ENCODE assay signal across 8 mouse cellular contexts in the genomic region with DNA sequence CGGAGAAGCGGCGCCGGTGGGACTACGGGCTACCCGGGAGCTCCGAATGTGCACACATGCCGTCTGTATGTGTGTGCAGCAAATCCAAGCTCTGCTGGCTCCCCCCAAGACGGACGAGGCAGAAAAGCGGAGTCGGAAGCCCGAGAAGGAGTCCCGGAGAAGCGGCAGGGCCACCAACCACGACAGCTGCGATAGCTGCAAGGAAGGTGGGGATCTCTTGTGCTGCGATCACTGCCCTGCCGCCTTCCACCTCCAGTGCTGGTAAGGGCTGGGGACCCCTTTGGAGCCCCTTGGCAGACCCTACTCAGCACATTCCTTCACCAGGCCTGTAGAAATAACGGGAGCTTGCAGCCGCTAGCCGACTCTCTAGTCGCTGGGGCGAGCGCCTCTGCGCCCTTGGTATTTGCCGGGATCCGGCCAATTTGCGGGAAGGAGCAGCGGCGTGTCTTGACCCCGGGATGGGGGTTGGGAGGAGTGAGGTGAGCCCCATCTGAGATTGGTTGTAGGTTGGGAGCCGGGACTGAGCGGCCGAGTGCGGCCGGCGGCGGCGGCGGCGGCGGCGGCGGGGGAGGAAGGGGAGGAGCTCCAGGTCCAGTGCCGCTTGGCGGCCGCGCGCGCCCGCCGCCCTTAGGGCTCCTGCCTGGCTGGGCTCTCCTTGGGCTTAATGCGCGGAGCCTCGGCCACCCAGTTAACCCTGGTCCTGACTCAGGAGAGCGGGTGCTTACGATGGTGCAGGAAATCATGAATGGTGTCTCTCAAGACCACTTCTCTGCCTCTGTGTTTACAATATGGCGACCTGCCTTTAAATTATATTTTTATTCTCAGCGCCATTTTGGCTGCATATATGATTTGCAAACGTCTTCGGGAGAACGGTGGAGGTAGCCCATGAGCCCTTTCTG. TPM values are rescaled to one million over a fixed set of nuclear protein-coding genes. Genes with fewer than 3 reads are reported as not detected.
DNase-seq lines count a peak whose midpoint lies in the region; ATAC-seq and TF ChIP-seq lines count a peak whose summit lies in the region.

No protein-coding gene starts in this region.

- DNase-seq in forebrain, embryonic 11.5 days (ENCODE audit: low spot score), result peak; percentile 87
- peak; percentile 44 for DNase-seq in heart, postnatal 25 days (ENCODE audit: low spot score)
- peak; percentile 60 for DNase-seq in layer of hippocampus, adult 11-12 months (ENCODE audit: low spot score)
- peak; percentile 78 for DNase-seq in lung, embryonic 14.5 days
- DNase-seq in ovary, postnatal 36 days (ENCODE audit: low spot score), result peak; percentile 76
- DNase-seq in thymus, postnatal 14 days, result peak; percentile 73

- peaks cover 2% of the 10 kb centered on the region; the same call in 1 of the 2 replicates for H3K27me3 ChIP-seq in E14TG2a.4 (ENCODE audit: insufficient read depth, low read length)
- H3K27me3 ChIP-seq in forebrain, embryonic 11.5 days (ENCODE audit: control insufficient read depth, insufficient read depth, low read length), result no peaks in the 10 kb centered on the region
- H3K27me3 ChIP-seq in lung, embryonic 14.5 days (ENCODE audit: insufficient read depth, low read length), result no peaks in the 10 kb centered on the region

- H3K4me1 ChIP-seq in E14TG2a.4 (replicated peaks; ENCODE audit: low read depth, low read length), result peaks cover 56% of the 10 kb centered on the region
- H3K4me1 ChIP-seq in brown adipose tissue, adult 24 weeks (ENCODE audit: control insufficient read depth, insufficient read depth, insufficient read length, low read length), result no peaks in the 10 kb centered on the region; the same call in 1 of the 2 replicates
- H3K4me1 ChIP-seq in forebrain, embryonic 11.5 days (replicated peaks; ENCODE audit: control insufficient read depth, insufficient read depth, low read length), result peaks cover 7% of the 10 kb centered on the region; the same call in 1 of the 2 replicates
- no peaks in the 10 kb centered on the region for H3K4me1 ChIP-seq in lung, embryonic 14.5 days (ENCODE audit: insufficient read depth)

- H3K9me3 ChIP-seq in E14TG2a.4 (ENCODE audit: low read length), result no peaks in the 10 kb centered on the region
- H3K9me3 ChIP-seq in forebrain, embryonic 11.5 days (ENCODE audit: control insufficient read depth, low read length), result no peaks in the 10 kb centered on the region
- no peaks in the 10 kb centered on the region for H3K9me3 ChIP-seq in lung, embryonic 14.5 days (ENCODE audit: low read depth, low read length)

- peak overlapping the region; percentile 85 for H3K27ac ChIP-seq in brown adipose tissue, adult 24 weeks (replicated peaks; ENCODE audit: low read depth, low read length)
- H3K27ac ChIP-seq in forebrain, embryonic 11.5 days (ENCODE audit: low read depth, low read length), result peak overlapping the region; percentile 93
- H3K27ac ChIP-seq in lung, embryonic 14.5 days (ENCODE audit: low read depth), result peak overlapping the region; percentile 98

- no peak for TF ChIP-seq CTCF in E14TG2a.4 (conservative IDR thresholded peaks at IDR 0.05; ENCODE audit: low read length)
- TF ChIP-seq CTCF in lung, embryonic 14.5 days (IDR thresholded peaks at IDR 0.05; ENCODE audit: low read depth), result no peak

- peak overlapping the region; percentile 97 for H3K4me3 ChIP-seq in E14TG2a.4 (replicated peaks; ENCODE audit: low read length)
- H3K4me3 ChIP-seq in brown adipose tissue, adult 24 weeks (ENCODE audit: insufficient read depth, low read depth, low read length), result peak overlapping the region; percentile 99
- H3K4me3 ChIP-seq in forebrain, embryonic 11.5 days (ENCODE audit: low read depth, low read length), result peak overlapping the region; percentile 70
- H3K4me3 ChIP-seq in lung, embryonic 14.5 days (ENCODE audit: low read depth, low read length), result peak overlapping the region; percentile 98

- intact Hi-C loops in heart, postnatal 25 days (cut with DNase I), result no loop called here

- H3K9ac ChIP-seq in forebrain, embryonic 11.5 days (ENCODE audit: low read length), result peak overlapping the region; percentile 90
- peak overlapping the region; percentile 96 for H3K9ac ChIP-seq in lung, embryonic 14.5 days

- ATAC-seq in forebrain, embryonic 11.5 days (replicated peaks; ENCODE audit: low FRiP score), result no peak
- peak; percentile 4 for ATAC-seq in lung, embryonic 14.5 days (ENCODE audit: insufficient read depth)

- peaks cover 35% of the 10 kb centered on the region for H3K36me3 ChIP-seq in E14TG2a.4 (ENCODE audit: insufficient read depth, low read length)
- peaks cover 4% of the 10 kb centered on the region; the same call in 1 of the 2 replicates for H3K36me3 ChIP-seq in forebrain, embryonic 11.5 days (ENCODE audit: control insufficient read depth, insufficient read depth, low read length)
- peaks cover 27% of the 10 kb centered on the region for H3K36me3 ChIP-seq in lung, embryonic 14.5 days (ENCODE audit: insufficient read depth)

- peak overlapping the region; percentile 77 for H3K4me2 ChIP-seq in forebrain, embryonic 11.5 days (ENCODE audit: low read depth, low read length, severe bottlenecking)
- H3K4me2 ChIP-seq in lung, embryonic 14.5 days, result peak overlapping the region; percentile 80

- WGBS in forebrain, embryonic 11.5 days, result under 1% methylated on average over 53 of the region's 63 CpGs
- under 1% methylated on average over 57 of the region's 63 CpGs for WGBS in lung, embryonic 14.5 days

RNA-seq across cellular contexts. Expression of a gene that starts 1.6 kb away (rescaled TPM):
- polyA plus RNA-seq in brown adipose tissue, adult 24 weeks (2012; ENCODE audit: insufficient read depth, insufficient read length, missing spikeins), result 9.6 and 13.3 TPM in 2 replicates
- 29.6 and 30.5 TPM in 2 replicates for polyA plus RNA-seq in forebrain, embryonic 11.5 days (2014; fragmentation: Nextera tagmentation; extraction: Ambion mirVana)
- 10 to 100 TPM; 23.7 to 28.6 TPM for total RNA-seq in heart, postnatal 25 days (2021)
- polyA plus RNA-seq in lung, embryonic 14.5 days (2014; fragmentation: Nextera tagmentation; extraction: Ambion mirVana), result 15.9 and 20.6 TPM in 2 replicates

RNA-seq across cellular contexts. Expression of a gene that starts 47.9 kb away (rescaled TPM):
- 3.0 and 3.4 TPM in 2 replicates for polyA plus RNA-seq in brown adipose tissue, adult 24 weeks (2012; ENCODE audit: insufficient read depth, insufficient read length, missing spikeins)
- polyA plus RNA-seq in forebrain, embryonic 11.5 days (2014; fragmentation: Nextera tagmentation; extraction: Ambion mirVana), result 18.8 and 22.1 TPM in 2 replicates
- 1 to 10 TPM; 3.2 to 4.4 TPM for total RNA-seq in heart, postnatal 25 days (2021)
- polyA plus RNA-seq in lung, embryonic 14.5 days (2014; fragmentation: Nextera tagmentation; extraction: Ambion mirVana), result 17.7 and 22.7 TPM in 2 replicates

RNA-seq across cellular contexts. Expression of a gene that starts 53.5 kb away (rescaled TPM):
- 74.4 and 110 TPM in 2 replicates for polyA plus RNA-seq in brown adipose tissue, adult 24 weeks (2012; ENCODE audit: insufficient read depth, insufficient read length, missing spikeins)
- polyA plus RNA-seq in forebrain, embryonic 11.5 days (2014; fragmentation: Nextera tagmentation; extraction: Ambion mirVana), result 71.2 and 74.2 TPM in 2 replicates
- total RNA-seq in heart, postnatal 25 days (2021), result 10 to 100 TPM; 59.3 to 61.2 TPM
- polyA plus RNA-seq in lung, embryonic 14.5 days (2014; fragmentation: Nextera tagmentation; extraction: Ambion mirVana), result 51.4 and 57.4 TPM in 2 replicates

RNA-seq across cellular contexts. Expression of a gene that starts 53.6 kb away (rescaled TPM):
- 0.44 TPM in 1 of 2 replicates, not detected in the other for polyA plus RNA-seq in brown adipose tissue, adult 24 weeks (2012; ENCODE audit: insufficient read depth, insufficient read length, missing spikeins)
- polyA plus RNA-seq in forebrain, embryonic 11.5 days (2014; fragmentation: Nextera tagmentation; extraction: Ambion mirVana), result 14.3 and 16.7 TPM in 2 replicates
- total RNA-seq in heart, postnatal 25 days (2021), result under 1 TPM; 0.21 to 0.22 TPM
- 0.05 and 0.22 TPM in 2 replicates for polyA plus RNA-seq in lung, embryonic 14.5 days (2014; fragmentation: Nextera tagmentation; extraction: Ambion mirVana)
